ENCODE assay signal across 8 mouse cellular contexts in genomic region chr3:30012666-30013365, GRCm38 (mm10).
DNase-seq lines count a peak whose midpoint lies in the region; TF ChIP-seq lines count a peak whose summit lies in the region.

No protein-coding gene starts in this region.

- TF ChIP-seq CTCF in layer of hippocampus, adult 2 months (conservative IDR thresholded peaks at IDR 0.05) = no peak
- TF ChIP-seq CTCF in heart, adult 2 months (IDR thresholded peaks at IDR 0.05) = no peak
- TF ChIP-seq CTCF in lung, adult 2 months (IDR thresholded peaks at IDR 0.05; ENCODE audit: insufficient read depth, low read length) = no peak
- no peak for TF ChIP-seq CTCF in olfactory bulb, adult 2 months (IDR thresholded peaks at IDR 0.05; ENCODE audit: insufficient read depth, low read depth, low read length)

- H3K4me3 ChIP-seq in layer of hippocampus, adult 2 months = peak overlapping the region; percentile 53
- H3K4me3 ChIP-seq in heart, adult 2 months = peak overlapping the region; percentile 86
- H3K4me3 ChIP-seq in lung, adult 2 months (replicated peaks; ENCODE audit: extremely low read depth, low read depth, low read length) = peak overlapping the region; percentile 78
- H3K4me3 ChIP-seq in olfactory bulb, adult 2 months (ENCODE audit: insufficient read depth, low read depth, low read length) = peak overlapping the region; percentile 33

- no peaks in the 10 kb centered on the region; the same call in 1 of the 2 replicates for H3K4me1 ChIP-seq in heart, adult 2 months (ENCODE audit: control insufficient read depth, insufficient read depth, low read length)
- peaks cover 3% of the 10 kb centered on the region for H3K4me1 ChIP-seq in lung, adult 2 months (ENCODE audit: control insufficient read depth, insufficient read depth, low read length)
- peaks cover 4% of the 10 kb centered on the region; the same call in 1 of the 2 replicates for H3K4me1 ChIP-seq in olfactory bulb, adult 2 months (ENCODE audit: control insufficient read depth, insufficient read depth, low read length)

- peak overlapping the region; percentile 64; the same call in 1 of the 2 replicates for H3K27ac ChIP-seq in layer of hippocampus, adult 2 months
- H3K27ac ChIP-seq in heart, adult 2 months = peak overlapping the region; percentile 98
- H3K27ac ChIP-seq in olfactory bulb, adult 2 months (ENCODE audit: insufficient read depth, low read depth, low read length) = no peak overlapping the region

- peak overlapping the region; percentile 100 for H3K9ac ChIP-seq in heart, adult 2 months (ENCODE audit: low read depth, low read length)

- intact Hi-C loops in heart, adult 2 months (cut with DNase I) = loop anchor here (2.0 to 10.0 kb wide), 5 partner anchors 36 to 232 kb away; no protein-coding TSS in a partner anchor

- H3K27me3 ChIP-seq in heart, adult 2 months (ENCODE audit: control insufficient read depth, insufficient read depth, low read length) = no peaks in the 10 kb centered on the region

- peak; percentile 33; the same call in 1 of the 2 replicates for TF ChIP-seq POLR2A in heart, adult 2 months (IDR thresholded peaks at IDR 0.05; ENCODE audit: insufficient read depth, low read depth, low read length)
- TF ChIP-seq POLR2A in lung, adult 2 months (IDR thresholded peaks at IDR 0.05; ENCODE audit: borderline replicate concordance, extremely low read depth, low read depth, low read length) = 0 out of 2 replicates have a peak, but pooled peaks have one; percentile 4
- TF ChIP-seq POLR2A in olfactory bulb, adult 2 months (IDR thresholded peaks at IDR 0.05; ENCODE audit: insufficient read depth, low read depth, low read length) = no peak

- DNase-seq in layer of hippocampus, adult 2 months (ENCODE audit: low spot score in 2 of 2) = no peak
- DNase-seq in layer of hippocampus, adult 9-11 months = no peak
- peak; percentile 86 for DNase-seq in embryo, embryonic 11 days
- DNase-seq in heart, adult 2 months = peak; percentile 82
- DNase-seq in kidney, adult 11 months = peak; percentile 52
- DNase-seq in lung, adult 2 months = peak; percentile 70
- DNase-seq in layer of hippocampus, adult 11-12 months (ENCODE audit: low spot score) = no peak

- peaks cover 6% of the 10 kb centered on the region for H3K36me3 ChIP-seq in heart, adult 2 months (ENCODE audit: control insufficient read depth, insufficient read depth, low read length)

- under 1% methylated on average over 29 of the region's 29 CpGs for WGBS in heart, adult 2 months
- under 1% methylated on average over 29 of the region's 29 CpGs for WGBS in lung, adult 2 months
- under 1% methylated on average over 29 of the region's 29 CpGs for WGBS in olfactory bulb, adult 2 months

- no peaks in the 10 kb centered on the region for H3K79me2 ChIP-seq in heart, adult 2 months (replicated peaks; ENCODE audit: control insufficient read depth, insufficient read depth, low read length)

- 0 out of 2 replicates have a peak, but pooled peaks have one; percentile 2 for TF ChIP-seq EP300 in heart, adult 2 months (IDR thresholded peaks at IDR 0.05; ENCODE audit: insufficient read depth, low read depth, low read length)

Comparison
In these comparisons a context has a peak if more than half of its experiments do, and no peak if none do; other contexts are left out.
1. DNase-seq: peak in embryo, embryonic 11 days (single experiment), heart, adult 2 months (2 of 2), kidney, adult 11 months (single experiment) and lung, adult 2 months (single experiment); none in layer of hippocampus, adult 2 months (0 of 2), layer of hippocampus, adult 9-11 months (single experiment) and layer of hippocampus, adult 11-12 months (single experiment).
2. H3K4me3 ChIP-seq: peak in every context shown above with its lines; median percentile 86 in heart, adult 2 months; 78 in lung, adult 2 months; 53 in layer of hippocampus, adult 2 months; 33 in olfactory bulb, adult 2 months.